Mouse (Mus musculus) neural tube, postnatal 0 days (tissue): ENCODE data around the gene Ttc30b. TPM values are rescaled to one million over a fixed set of nuclear protein-coding genes. Genes with fewer than 3 reads are reported as not detected.

Experiments used
- polyA plus RNA-seq: library from polyadenylated mRNA; unstranded; fragments of >200 nt; fragmentation: Nextera tagmentation; extraction: Ambion mirVana; gene quantifications from 2 replicates; pipeline ENCODE4 v1.2.1, GENCODE M21; 2015

The Ttc30b gene
- polyA plus RNA-seq, result 13.9 and 15.4 TPM in 2 replicates

DNA sequence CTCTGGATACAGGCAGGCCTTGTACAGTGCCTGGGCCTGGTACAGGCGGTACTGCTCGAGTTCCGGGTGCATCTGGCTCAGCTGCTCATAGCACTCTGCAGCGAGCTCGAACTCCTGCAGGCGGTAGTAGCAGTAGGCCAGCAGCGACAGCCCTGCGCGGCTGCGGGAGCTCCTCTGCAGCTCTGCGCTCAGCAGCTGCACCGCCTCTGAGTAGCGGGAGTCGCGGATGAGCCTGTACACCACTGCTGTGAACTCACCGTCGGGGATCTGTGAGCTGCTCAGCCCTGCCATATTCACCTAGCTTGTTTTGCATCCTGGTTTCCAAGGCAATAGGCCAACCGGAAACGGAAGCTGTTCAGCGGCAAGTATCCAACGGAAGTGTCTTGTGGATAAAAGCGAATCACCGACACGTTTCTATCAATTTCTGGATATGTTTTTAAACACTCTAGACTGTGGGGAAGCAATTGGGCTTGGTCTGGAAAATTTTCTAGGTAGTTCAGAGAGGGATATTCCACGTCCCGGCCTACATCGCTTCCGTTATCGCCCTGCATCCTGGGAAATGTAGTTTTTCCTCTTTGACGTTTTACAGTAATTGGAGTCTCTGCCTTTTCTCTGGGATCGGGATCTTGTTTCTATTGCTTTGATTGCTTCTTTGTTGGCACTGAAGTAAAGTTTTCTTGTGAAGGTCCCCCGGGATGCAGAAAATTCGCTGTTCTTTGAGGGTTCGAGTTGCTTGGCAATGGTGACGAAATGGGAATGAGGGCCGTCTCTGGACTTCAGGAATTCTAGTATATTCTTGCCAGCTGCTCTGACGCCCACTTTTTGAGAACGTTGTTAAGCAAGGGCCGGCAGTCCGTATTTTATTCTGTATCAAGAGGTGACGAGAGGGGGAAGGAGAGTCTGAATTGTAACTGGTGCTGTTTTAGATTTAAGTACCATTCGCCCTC lies at the start of gene Ttc30b:
Ttc30b (minus strand) TSS at position 469 of the 947 bp plus-strand sequence.

DNA sequence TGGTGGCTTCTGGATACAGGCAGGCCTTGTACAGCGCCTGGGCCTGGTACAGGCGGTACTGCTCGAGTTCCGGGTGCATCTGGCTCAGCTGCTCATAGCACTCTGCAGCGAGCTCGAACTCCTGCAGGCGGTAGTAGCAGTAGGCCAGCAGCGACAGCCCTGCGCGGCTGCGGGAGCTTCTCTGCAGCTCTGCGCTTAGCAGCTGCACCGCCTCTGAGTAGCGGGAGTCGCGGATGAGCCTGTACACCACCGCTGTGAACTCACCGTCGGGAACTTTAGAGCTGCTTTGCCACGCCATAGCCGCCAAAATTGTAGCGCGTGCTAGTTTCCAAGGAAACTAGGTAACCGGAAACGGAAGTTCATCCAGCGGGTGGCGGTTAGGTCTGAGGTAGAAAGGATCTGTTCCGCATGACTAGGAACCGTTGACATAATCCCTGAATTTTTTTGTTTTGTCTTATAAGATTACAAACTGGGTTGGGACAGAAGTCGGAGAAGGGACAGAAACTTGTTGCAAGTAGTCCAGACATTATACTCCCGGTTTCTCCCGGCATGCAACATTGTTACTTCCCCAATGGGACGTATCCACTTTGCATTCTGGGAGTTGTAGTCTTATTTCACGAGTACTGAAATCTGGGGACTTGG lies 43.2 kb upstream of the Ttc30b start, which contains the start of gene Ttc30a1:
Ttc30a1 (minus strand) TSS at position 528 of the 642 bp plus-strand sequence.

DNA sequence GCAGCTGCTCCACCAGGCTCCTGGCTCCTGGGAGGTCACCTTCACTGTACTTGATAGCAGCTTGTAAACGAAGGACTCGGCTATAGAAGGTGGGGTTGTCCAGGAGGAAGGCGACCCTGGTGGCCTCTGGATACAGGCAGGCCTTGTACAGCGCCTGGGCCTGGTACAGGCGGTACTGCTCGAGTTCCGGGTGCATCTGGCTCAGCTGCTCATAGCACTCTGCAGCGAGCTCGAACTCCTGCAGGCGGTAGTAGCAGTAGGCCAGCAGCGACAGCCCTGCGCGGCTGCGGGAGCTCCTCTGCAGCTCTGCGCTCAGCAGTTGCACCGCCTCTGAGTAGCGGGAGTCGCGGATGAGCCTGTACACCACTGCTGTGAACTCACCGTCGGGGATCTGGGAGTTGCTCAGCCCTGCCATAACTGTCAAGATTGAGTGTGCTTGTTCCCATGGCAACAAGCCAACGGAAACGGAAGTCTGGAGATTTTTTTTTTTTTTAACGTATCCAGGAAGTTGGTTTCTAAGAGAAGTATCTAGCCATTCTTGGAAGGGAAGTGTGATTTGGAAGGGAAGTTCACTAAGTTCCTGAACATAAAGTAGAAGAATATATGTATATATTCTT lies 39.5 kb upstream of the Ttc30b start, which contains the start of gene Ttc30a2:
Ttc30a2 (minus strand) TSS at position 419 of the 617 bp plus-strand sequence.

Other genes with a start within 250 kb of the Ttc30b start
- 14.8 and 16.9 TPM in 2 replicates for gene Nfe2l2, start 233.9 kb downstream of the Ttc30b start, polyA plus RNA-seq
- 16.8 and 17.5 TPM in 2 replicates for gene Agps, start 106.4 kb downstream of the Ttc30b start, polyA plus RNA-seq
- 0.38 and 0.93 TPM in 2 replicates for gene Ttc30a2, start 39.6 kb upstream of the Ttc30b start, polyA plus RNA-seq
- 4.6 and 5.1 TPM in 2 replicates for gene Ttc30a1, start 43.4 kb upstream of the Ttc30b start, polyA plus RNA-seq